Mouse (Mus musculus) forebrain, embryonic 15.5 days (tissue): ENCODE measurements at regions not wholly inside any gene's neighbourhood (a gene's known extent, or its start where the extent isn't known, plus 50 kb on each side); places are given as distances from the start of the nearest gene placed in this dataset.
A peak's percentile ranks its signal among the peaks of the same experiment; 100 is the strongest.

ENCODE experiments used
- ATAC-seq: fragments of 200-750 bp; cut with Nextera tagmentation; replicated peaks from 2 replicates; pipeline ENCODE4 v1.8.0; 2017; ENCODE audit warnings: mild to moderate bottlenecking, moderate TSS enrichment, moderate library complexity
- H3K27ac ChIP-seq: fragments of 300-500 bp; sonication (generic); replicated peaks from 2 replicates; pipeline ENCODE4 v1.5.1; 2015; ENCODE audit warnings: mild to moderate bottlenecking, inconsistent platforms
- H3K27me3 ChIP-seq: fragments of 300-500 bp; sonication (generic); 2 replicates; pipeline ENCODE4 v1.6.1; 2015; ENCODE audit warnings: inconsistent platforms
- H3K36me3 ChIP-seq: fragments of 300-500 bp; sonication (generic); 2 replicates; pipeline ENCODE4 v1.6.1; 2015; ENCODE audit warnings: mild to moderate bottlenecking, inconsistent platforms
- H3K4me1 ChIP-seq: fragments of 300-500 bp; sonication (generic); 2 replicates; pipeline ENCODE4 v1.6.1; 2015; ENCODE audit warnings: inconsistent platforms
- H3K4me2 ChIP-seq: fragments of 300-500 bp; sonication (generic); replicated peaks from 2 replicates; pipeline ENCODE4 v1.6.1; 2015; ENCODE audit warnings: mild to moderate bottlenecking, inconsistent platforms
- H3K4me3 ChIP-seq: fragments of 300-500 bp; sonication (generic); 2 replicates; pipeline ENCODE4 v1.5.1; 2015; ENCODE audit warnings: mild to moderate bottlenecking, inconsistent platforms
- H3K9ac ChIP-seq: fragments of 300-500 bp; sonication (generic); replicated peaks from 2 replicates; pipeline ENCODE4 v1.6.1; 2015; ENCODE audit warnings: mild to moderate bottlenecking, inconsistent platforms
- H3K9me3 ChIP-seq: fragments of 300-500 bp; sonication (generic); 2 replicates; pipeline ENCODE4 v1.6.1; 2016; ENCODE audit warnings: inconsistent platforms
- WGBS: fragments of 180-500 bp; shearing (Covaris S2); methylation state at CpG from one replicate; pipeline ENCODE4 v1.1.7; 2015; ENCODE audit warnings: mixed read lengths; 5-methylcytosine and 5-hydroxymethylcytosine counted together

DNA sequence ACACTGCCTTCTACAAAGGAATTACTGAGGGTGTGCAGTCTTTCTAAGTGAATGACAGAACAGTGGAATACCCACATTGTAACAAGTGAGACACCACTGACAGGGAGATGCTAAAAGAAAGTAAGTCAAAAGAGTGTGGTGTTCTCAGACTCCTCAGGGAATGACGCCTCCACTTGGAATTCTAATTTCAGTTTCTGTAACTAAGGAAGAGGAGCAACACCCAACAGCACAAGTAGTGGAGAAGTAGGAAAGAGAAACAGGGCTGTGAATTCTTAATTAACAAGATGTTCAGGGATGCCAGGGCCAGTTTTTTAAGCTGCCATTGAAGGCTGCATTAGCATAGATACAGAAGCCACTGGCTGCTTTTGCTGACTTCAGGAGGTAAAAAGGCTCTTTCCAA lies 81.4 kb downstream of the Fscb start:
- H3K27me3 ChIP-seq, result no peaks in the 10 kb centered on the region
- no peak for ATAC-seq
- 68% methylated on average over 1 of the region's 1 CpGs for WGBS

DNA sequence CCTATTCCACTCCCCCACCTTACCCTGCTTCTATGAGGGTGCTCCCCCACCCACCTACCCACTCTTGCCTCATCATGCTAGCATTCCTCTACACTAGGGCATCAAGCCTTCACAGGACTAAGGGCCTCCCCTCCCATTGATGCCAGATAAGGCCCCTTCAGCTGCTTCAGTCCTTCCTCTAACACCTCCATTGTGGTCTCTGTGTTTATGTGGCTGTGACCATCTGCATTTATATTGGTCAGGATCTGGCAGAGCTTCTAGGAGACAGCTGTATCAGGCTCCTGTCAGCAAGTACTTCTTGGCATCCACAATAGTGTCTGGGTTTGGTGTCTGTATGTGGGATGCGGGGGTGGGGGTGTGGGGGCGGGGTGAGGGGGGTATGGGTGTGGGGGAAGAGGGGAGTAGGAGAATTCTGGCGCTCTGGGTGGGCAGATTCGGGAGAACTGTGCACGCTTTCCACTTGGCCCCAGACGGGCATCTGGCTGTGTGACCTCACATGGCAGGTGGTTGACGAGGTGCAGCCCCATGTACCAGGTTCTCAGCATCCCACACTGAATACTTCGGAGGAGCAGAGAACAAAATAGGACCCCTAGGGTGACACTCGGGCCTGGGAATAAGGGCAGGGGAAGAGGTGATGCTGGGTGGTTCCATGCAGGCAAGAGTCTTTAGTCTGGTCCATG lies 84.6 kb downstream of the Fscb start:
- Histone ChIP-seq H3K27me3 (no peaks in the 10 kb centered on the region), H3K9me3 (no peaks in the 10 kb centered on the region), H3K27ac (no peak overlapping the region), H3K4me2 (no peak overlapping the region), H3K4me1 (peaks cover 5% of the 10 kb centered on the region; the same call in 1 of the 2 replicates), H3K36me3 (no peaks in the 10 kb centered on the region), H3K4me3 (no peak overlapping the region), H3K9ac (no peak overlapping the region)
- ATAC-seq, result peak; percentile 51; the same call in 1 of the 2 replicates
- WGBS, result 74% methylated on average over 9 of the region's 9 CpGs

More for the DNA sequence above, 81.4 kb downstream of the Fscb start:
- no peaks in the 10 kb centered on the region for H3K36me3 ChIP-seq
- no peak overlapping the region for H3K9ac ChIP-seq
- no peak overlapping the region for H3K27ac ChIP-seq
- H3K4me2 ChIP-seq, result no peak overlapping the region
- no peak overlapping the region for H3K4me3 ChIP-seq
- H3K4me1 ChIP-seq, result no peaks in the 10 kb centered on the region
- no peaks in the 10 kb centered on the region for H3K9me3 ChIP-seq

DNA sequence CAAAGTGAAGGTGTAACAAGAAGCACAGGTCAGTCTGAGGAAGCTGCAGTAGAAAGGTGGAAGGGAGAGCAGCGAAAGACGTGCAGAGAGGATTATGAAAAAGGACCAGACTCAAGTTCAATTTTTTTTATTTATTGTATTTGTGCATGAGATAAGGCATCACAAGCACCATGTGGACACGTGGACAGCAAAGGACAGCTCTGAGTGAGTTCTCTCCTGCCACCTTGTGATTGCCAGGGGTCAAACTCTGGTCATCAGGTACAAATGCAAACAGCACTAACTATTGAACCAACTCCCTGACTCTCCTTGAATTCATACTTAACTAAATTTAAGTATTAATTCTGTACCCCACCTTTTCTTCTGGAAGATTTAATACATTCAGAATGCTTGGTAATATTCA lies 109.5 kb downstream of the Fscb start:
- no peaks in the 10 kb centered on the region for H3K4me1 ChIP-seq
- no peak overlapping the region for H3K9ac ChIP-seq
- WGBS, result 80% methylated on average over 3 of the region's 3 CpGs
- no peak overlapping the region for H3K27ac ChIP-seq
- no peaks in the 10 kb centered on the region for H3K36me3 ChIP-seq
- H3K4me3 ChIP-seq, result no peak overlapping the region
- H3K4me2 ChIP-seq, result no peak overlapping the region
- no peaks in the 10 kb centered on the region for H3K27me3 ChIP-seq
- no peak for ATAC-seq
- no peaks in the 10 kb centered on the region for H3K9me3 ChIP-seq

DNA sequence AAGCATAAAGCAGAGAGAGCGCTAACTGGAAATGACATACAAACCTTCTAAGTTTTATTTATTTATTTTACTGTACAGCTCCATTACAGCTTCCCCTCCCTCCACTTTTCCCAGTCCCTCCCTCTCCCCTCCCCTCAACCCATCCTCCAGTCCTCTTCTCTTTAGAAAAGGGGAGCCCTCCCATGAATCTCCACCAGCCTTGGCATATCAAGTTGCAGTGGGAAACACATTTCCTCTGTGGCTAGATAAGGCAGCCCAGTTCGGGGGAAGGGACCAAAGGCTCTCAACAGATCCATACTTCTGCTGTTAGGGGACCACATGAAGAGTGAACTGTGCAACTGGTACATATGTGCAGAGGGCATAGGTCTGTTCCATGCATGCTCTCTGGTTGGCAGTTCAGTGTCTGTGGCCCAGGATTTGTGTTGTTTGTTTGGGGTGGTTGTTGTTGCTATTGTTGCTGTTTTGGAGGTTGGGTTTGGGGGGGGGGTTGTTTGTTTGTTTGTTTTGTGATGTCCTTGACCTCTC lies 112.8 kb downstream of the Fscb start:
- H3K4me1 ChIP-seq, result no peaks in the 10 kb centered on the region
- no peaks in the 10 kb centered on the region for H3K27me3 ChIP-seq
- H3K9me3 ChIP-seq, result no peaks in the 10 kb centered on the region
- H3K4me2 ChIP-seq, result no peak overlapping the region
- ATAC-seq, result no peak
- H3K36me3 ChIP-seq, result no peaks in the 10 kb centered on the region
- H3K4me3 ChIP-seq, result no peak overlapping the region
- no peak overlapping the region for H3K9ac ChIP-seq
- H3K27ac ChIP-seq, result no peak overlapping the region
- WGBS, result 70% methylated on average over 2 of the region's 2 CpGs

DNA sequence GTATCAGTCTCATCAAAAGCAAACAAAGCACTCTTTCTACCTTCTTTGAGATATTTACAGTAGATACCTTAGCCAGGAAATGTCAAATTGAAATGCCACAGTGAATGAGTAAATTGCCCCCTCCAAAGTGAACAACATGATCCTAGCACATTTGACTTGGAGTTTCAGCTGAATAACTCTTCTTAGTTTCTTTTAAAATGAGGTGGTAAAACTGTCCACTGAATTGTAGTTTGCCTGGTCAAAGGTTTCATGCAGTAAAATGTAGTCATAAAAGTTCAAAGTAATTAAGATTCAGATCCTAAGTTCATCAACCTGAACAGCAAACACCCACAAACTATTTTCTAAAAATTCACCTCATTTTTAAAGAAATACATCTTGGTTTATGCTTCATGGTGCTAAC lies 113.8 kb downstream of the Fscb start:
- no peak for ATAC-seq

DNA sequence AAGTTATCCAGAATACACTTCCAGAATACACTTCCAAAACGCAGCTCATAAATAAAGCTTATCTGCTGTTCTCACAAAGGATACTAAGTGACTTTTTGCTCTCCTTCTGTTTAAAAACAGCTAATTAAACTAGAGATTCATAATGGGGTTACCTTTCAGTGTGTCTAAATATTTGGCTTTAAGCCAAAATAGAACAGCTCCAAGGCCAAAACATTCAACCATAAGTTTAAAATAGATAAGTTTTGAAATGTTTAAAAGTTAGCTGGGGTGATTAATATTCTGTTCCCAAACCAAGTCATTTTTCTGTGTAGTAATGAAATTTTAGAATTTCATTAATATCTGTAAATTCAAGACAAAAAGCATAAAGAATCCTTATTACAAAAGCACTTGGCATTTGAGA lies 130.7 kb downstream of the Fscb start:
- Histone ChIP-seq H3K27ac (no peak overlapping the region), H3K4me2 (no peak overlapping the region), H3K9ac (no peak overlapping the region), H3K4me3 (no peak overlapping the region), H3K4me1 (no peaks in the 10 kb centered on the region), H3K9me3 (no peaks in the 10 kb centered on the region), H3K27me3 (no peaks in the 10 kb centered on the region), H3K36me3 (no peaks in the 10 kb centered on the region)
- 86% methylated on average over 1 of the region's 1 CpGs for WGBS
- no peak for ATAC-seq

More for the DNA sequence above, 113.8 kb downstream of the Fscb start:
- Histone ChIP-seq H3K4me1 (no peaks in the 10 kb centered on the region), H3K27me3 (no peaks in the 10 kb centered on the region), H3K4me3 (no peak overlapping the region), H3K4me2 (no peak overlapping the region), H3K9ac (no peak overlapping the region), H3K27ac (no peak overlapping the region), H3K9me3 (no peaks in the 10 kb centered on the region), H3K36me3 (no peaks in the 10 kb centered on the region)

DNA sequence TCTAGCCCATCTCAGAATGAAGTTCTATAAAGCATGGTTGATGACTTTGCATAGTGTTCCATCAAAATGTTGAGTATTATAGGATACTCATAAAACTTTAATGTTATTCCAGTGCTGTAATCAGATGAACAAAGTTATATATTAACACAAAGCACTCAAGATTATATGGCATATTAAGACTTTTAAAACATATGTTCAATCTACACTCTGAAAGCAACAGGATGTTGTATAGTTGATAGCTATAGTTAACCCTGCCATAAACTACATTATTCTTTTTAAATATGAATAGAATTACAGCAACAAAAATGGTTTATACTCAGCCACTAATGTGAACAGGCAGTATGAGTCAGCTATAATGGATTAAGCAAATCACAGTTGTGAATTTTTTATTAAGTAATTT lies 139.3 kb downstream of the Fscb start:
- no peaks in the 10 kb centered on the region for H3K36me3 ChIP-seq

More for the DNA sequence above, 139.3 kb downstream of the Fscb start:
- no peak for ATAC-seq
- no peak overlapping the region for H3K4me3 ChIP-seq
- no peak overlapping the region for H3K27ac ChIP-seq
- no peaks in the 10 kb centered on the region for H3K4me1 ChIP-seq
- no peaks in the 10 kb centered on the region for H3K9me3 ChIP-seq
- no peak overlapping the region for H3K4me2 ChIP-seq
- H3K9ac ChIP-seq, result no peak overlapping the region
- no peaks in the 10 kb centered on the region for H3K27me3 ChIP-seq
